Mouse (Mus musculus): ENCODE data around the gene Slc27a3. TPM values are rescaled to one million over a fixed set of nuclear protein-coding genes. Genes with fewer than 3 reads are reported as not detected.

The Slc27a3 gene
- 6.4 and 6.7 TPM in 2 replicates for polyA plus RNA-seq (2014; fragmentation: Nextera tagmentation; extraction: Ambion mirVana)

DNA sequence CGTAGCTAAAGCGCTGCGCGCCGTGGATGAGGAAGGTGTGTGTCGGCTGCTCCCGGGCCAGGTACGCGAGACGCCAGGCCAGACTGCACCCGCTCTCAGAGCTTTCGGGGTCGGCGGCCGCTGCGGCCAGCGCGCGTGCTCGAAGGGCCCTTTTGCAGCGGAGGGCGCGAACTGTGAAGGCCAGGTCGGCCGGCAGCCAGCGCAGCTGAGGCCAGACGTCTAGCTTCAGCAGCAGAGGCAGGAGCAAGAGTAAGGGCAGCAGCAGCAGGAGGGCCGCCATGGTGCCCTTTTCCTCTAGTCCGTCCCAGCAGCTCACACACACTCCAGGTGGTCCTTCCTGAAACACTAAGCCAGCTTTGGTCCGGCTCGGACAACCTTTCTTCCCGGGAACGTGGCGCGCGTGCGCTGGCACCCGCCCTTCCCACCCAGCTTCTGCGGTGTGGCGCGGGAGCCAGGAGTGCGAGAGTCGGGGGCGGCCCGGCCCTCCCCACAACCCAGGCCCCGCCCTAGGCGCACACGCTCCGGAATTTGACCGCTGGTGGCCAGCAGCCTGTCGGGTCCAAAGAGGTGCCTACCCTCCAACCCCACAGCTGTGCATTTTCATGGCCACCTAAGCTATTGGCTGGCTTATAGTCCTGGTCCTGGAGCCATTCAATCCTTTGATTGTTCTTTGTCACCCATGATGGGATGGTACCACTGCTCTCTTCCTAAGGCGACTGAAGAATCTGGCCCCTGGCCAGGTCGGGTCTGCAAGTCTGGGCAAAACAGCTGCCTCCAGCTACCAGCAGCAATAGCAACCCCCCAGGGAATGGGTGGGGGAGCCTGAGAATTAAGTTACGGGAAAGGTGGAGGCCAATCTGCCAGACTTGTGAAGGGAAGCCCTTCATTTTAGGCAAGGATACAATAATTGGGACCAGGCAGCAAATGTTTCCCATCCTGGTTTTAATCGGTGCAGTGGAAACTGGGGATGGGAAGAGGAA, at the start of gene Slc27a3:
Gene Slc27a3 (minus strand): TSS at position 428 of the 980 bp plus-strand sequence.
- Histone ChIP-seq H3K36me3 (ENCODE audit: control insufficient read depth, insufficient read depth, low read length) (peaks cover 30% of the 10 kb centered on the region), H3K4me2 (peak within 1 kb of the TSS; percentile 78), H3K27ac (ENCODE audit: low read depth, low read length) (no peak within 1 kb of the TSS), H3K4me3 (ENCODE audit: low read depth, low read length) (peak within 1 kb of the TSS; percentile 58), H3K27me3 (replicated peaks; ENCODE audit: control insufficient read depth, insufficient read depth, low read length) (peaks cover 24% of the 10 kb centered on the region), H3K4me1 (replicated peaks; ENCODE audit: control insufficient read depth, insufficient read depth, low read length) (peaks cover 13% of the 10 kb centered on the region), H3K9ac (ENCODE audit: low read depth, low read length) (peak within 1 kb of the TSS; percentile 62), H3K9me3 (ENCODE audit: control insufficient read depth, low read length) (no peaks in the 10 kb centered on the region)
- ATAC-seq (replicated peaks; ENCODE audit: low FRiP score) (peak; percentile 60), DNase-seq (ENCODE audit: low spot score) (peak; percentile 73)
- WGBS, result 4% methylated on average over 55 of the region's 55 CpGs

GRCm38 (mm10) chr3:90437131-90437530, 47.4 kb upstream of the Slc27a3 start:
- no peak overlapping the region for H3K27ac ChIP-seq (ENCODE audit: low read depth, low read length)
- no peak overlapping the region for H3K4me3 ChIP-seq (ENCODE audit: low read depth, low read length)
- H3K36me3 ChIP-seq (ENCODE audit: control insufficient read depth, insufficient read depth, low read length), result no peaks in the 10 kb centered on the region
- no peak overlapping the region for H3K9ac ChIP-seq (ENCODE audit: low read depth, low read length)
- WGBS, result 69% methylated on average over 4 of the region's 4 CpGs
- no peaks in the 10 kb centered on the region for H3K9me3 ChIP-seq (ENCODE audit: control insufficient read depth, low read length)
- DNase-seq (ENCODE audit: low spot score), result no peak
- ATAC-seq (replicated peaks; ENCODE audit: low FRiP score), result no peak
- H3K4me2 ChIP-seq, result no peak overlapping the region
- peaks cover 7% of the 10 kb centered on the region for H3K4me1 ChIP-seq (replicated peaks; ENCODE audit: control insufficient read depth, insufficient read depth, low read length)
- no peaks in the 10 kb centered on the region for H3K27me3 ChIP-seq (replicated peaks; ENCODE audit: control insufficient read depth, insufficient read depth, low read length)

DNA sequence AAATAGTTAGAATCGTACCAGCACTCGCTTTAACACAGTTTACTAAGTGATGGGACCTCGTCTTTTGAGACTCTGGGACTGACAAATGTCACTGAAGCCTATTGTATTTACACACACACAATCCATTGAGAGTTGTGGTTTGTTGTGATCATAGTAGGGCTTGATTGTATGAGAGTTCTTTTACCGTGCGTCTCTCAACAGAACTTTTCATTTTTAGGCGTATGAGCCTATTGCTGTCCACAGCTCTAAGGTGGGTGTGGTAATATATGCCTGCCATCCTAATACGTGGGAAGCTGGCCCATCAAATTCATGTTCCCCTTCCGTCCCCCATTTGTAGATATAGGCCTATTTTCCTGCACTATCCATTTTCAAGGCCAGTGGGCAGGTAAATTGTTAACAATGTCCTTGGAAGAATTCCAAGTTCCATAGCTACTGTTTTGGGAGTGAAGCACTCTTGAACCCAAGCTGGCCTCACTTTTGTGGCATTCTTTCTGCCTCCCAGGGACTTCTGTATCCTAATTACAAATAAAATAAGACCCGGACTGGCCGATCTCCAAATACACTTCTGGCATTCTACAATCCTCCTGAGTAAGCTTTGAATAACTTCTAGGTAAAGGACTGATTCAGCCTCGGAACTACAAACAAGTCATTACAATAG, 44.5 kb upstream of the Slc27a3 start:
- WGBS, result 53% methylated on average over 11 of the region's 11 CpGs
- DNase-seq (ENCODE audit: low spot score) (no peak), ATAC-seq (replicated peaks; ENCODE audit: low FRiP score) (no peak)
- Histone ChIP-seq H3K27ac (ENCODE audit: low read depth, low read length) (peak overlapping the region; percentile 71), H3K4me1 (replicated peaks; ENCODE audit: control insufficient read depth, insufficient read depth, low read length) (peaks cover 32% of the 10 kb centered on the region), H3K9me3 (ENCODE audit: control insufficient read depth, low read length) (no peaks in the 10 kb centered on the region), H3K27me3 (replicated peaks; ENCODE audit: control insufficient read depth, insufficient read depth, low read length) (no peaks in the 10 kb centered on the region), H3K9ac (ENCODE audit: low read depth, low read length) (peak overlapping the region; percentile 54), H3K4me3 (ENCODE audit: low read depth, low read length) (peak overlapping the region; percentile 63), H3K4me2 (peak overlapping the region; percentile 76), H3K36me3 (ENCODE audit: control insufficient read depth, insufficient read depth, low read length) (no peaks in the 10 kb centered on the region)

DNA sequence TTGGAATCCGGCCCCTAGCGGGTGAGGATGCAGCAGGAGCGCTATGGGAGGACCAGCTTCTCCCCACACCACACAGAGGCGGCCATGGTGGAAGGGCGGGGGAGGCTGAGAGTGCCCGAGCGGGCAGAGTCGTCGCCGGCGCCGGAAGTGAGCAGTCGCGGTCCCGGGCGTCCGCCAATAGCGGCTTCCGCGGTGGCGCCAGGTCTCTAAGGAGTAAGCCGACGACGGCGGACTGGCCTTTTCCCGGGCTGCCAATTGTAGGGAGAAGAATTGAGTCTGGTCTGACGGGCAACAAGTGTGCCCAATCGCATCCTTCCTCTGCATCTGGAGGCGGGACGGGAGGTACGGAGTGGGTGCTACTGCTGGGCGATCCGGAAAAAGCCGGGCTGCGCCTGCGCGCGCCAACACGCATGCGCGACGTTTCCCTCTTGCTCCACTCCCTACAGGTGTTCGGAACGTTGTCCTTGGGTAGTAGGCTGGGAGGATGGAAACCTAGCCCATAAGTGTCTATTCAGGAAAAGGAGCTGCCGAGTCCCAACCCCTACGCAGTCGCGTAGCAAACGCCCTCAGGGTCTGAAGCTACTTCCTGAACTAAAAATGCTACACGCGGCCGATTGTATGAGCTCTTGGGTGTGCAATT, 43.8 kb upstream of the Slc27a3 start, which contains the start of gene Ints3:
Gene Ints3 (minus strand): TSS at position 242 of the 640 bp plus-strand sequence.
- Histone ChIP-seq H3K4me1 (replicated peaks; ENCODE audit: control insufficient read depth, insufficient read depth, low read length) (peaks cover 38% of the 10 kb centered on the region), H3K9ac (ENCODE audit: low read depth, low read length) (peak within 1 kb of the TSS; percentile 78), H3K36me3 (ENCODE audit: control insufficient read depth, insufficient read depth, low read length) (no peaks in the 10 kb centered on the region), H3K4me3 (ENCODE audit: low read depth, low read length) (peak within 1 kb of the TSS; percentile 63), H3K27ac (ENCODE audit: low read depth, low read length) (peak within 1 kb of the TSS; percentile 80), H3K27me3 (replicated peaks; ENCODE audit: control insufficient read depth, insufficient read depth, low read length) (no peaks in the 10 kb centered on the region), H3K4me2 (peak within 1 kb of the TSS; percentile 96), H3K9me3 (ENCODE audit: control insufficient read depth, low read length) (no peaks in the 10 kb centered on the region)
- peak; percentile 96 for DNase-seq (ENCODE audit: low spot score)
- peak; percentile 99 for ATAC-seq (replicated peaks; ENCODE audit: low FRiP score)
- WGBS, result under 1% methylated on average over 52 of the region's 52 CpGs

DNA sequence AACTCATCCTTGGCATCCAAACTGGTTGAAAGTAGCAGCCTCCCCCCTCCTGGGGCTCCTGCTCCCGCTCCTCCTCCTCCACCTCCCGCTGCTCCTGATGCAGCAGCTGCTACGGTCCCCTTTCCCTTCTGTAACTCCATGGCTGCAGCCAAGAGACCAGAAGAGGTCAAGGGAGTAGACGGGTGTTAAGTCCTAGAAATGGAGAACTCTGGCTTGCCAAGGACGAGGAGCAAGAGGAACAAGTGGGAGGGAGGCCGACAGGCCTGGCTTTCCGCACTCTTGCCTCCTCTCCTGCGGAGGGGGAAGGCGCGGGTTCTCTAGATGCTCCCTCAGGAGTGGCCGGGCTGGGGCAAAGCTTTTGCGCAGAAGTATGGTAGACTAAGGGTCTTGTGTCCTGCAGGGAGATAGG, 43.1 kb upstream of the Slc27a3 start:
- DNase-seq (ENCODE audit: low spot score) (no peak), ATAC-seq (replicated peaks; ENCODE audit: low FRiP score) (peak; percentile 27)
- Histone ChIP-seq H3K36me3 (ENCODE audit: control insufficient read depth, insufficient read depth, low read length) (no peaks in the 10 kb centered on the region), H3K4me1 (replicated peaks; ENCODE audit: control insufficient read depth, insufficient read depth, low read length) (peaks cover 45% of the 10 kb centered on the region), H3K27me3 (replicated peaks; ENCODE audit: control insufficient read depth, insufficient read depth, low read length) (no peaks in the 10 kb centered on the region), H3K27ac (ENCODE audit: low read depth, low read length) (peak overlapping the region; percentile 80), H3K9ac (ENCODE audit: low read depth, low read length) (peak overlapping the region; percentile 78), H3K4me2 (peak overlapping the region; percentile 96), H3K9me3 (ENCODE audit: control insufficient read depth, low read length) (no peaks in the 10 kb centered on the region), H3K4me3 (ENCODE audit: low read depth, low read length) (peak overlapping the region; percentile 63)
- WGBS, result 0% methylated on average over 12 of the region's 12 CpGs

DNA sequence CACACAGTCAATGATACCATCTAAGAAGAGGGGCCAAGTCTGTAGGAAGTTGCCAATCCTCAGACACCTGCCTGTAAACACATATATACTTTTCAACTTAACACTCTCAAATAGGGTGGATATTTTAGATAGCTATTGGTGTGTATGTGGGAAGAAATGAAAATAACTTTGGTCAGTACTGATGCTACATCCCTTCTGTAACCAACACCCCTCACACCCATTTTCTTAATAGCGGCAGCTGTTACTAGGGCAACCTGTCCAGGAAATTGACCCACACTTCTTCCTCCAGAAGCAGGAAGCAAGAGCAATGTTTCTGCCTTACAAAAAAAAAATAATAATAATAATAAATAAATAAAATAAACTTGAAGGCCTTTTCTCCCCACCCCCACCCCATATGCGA, 42.6 kb upstream of the Slc27a3 start:
- Histone ChIP-seq H3K27ac (ENCODE audit: low read depth, low read length) (peak overlapping the region; percentile 80; the same call in 1 of the 2 replicates), H3K9me3 (ENCODE audit: control insufficient read depth, low read length) (no peaks in the 10 kb centered on the region), H3K36me3 (ENCODE audit: control insufficient read depth, insufficient read depth, low read length) (no peaks in the 10 kb centered on the region), H3K4me1 (replicated peaks; ENCODE audit: control insufficient read depth, insufficient read depth, low read length) (peaks cover 48% of the 10 kb centered on the region), H3K4me3 (ENCODE audit: low read depth, low read length) (peak overlapping the region; percentile 63), H3K9ac (ENCODE audit: low read depth, low read length) (peak overlapping the region; percentile 78), H3K4me2 (peak overlapping the region; percentile 96), H3K27me3 (replicated peaks; ENCODE audit: control insufficient read depth, insufficient read depth, low read length) (no peaks in the 10 kb centered on the region)
- WGBS, result 16% methylated on average over 2 of the region's 2 CpGs
- ATAC-seq (replicated peaks; ENCODE audit: low FRiP score), result no peak
- DNase-seq (ENCODE audit: low spot score), result no peak

DNA sequence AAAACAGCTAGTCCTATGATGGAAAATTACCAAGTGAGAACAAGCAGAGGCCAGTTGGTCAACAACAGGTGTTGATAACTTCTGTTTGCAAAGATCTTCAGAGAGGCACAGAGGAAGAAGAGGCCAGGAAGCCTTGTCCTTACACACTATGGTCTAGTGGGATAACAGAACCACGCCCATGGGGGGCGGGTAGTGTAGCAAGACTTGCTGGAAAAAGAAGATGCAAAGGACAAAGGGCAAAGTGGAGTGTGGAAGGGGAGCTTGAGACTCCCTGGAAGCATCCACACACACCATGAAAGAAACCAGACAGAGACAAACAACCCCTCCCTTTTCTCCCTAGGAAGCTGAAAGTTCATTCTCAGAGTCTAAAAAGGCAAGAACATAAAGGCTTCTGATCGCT, 39.8 kb upstream of the Slc27a3 start:
- Histone ChIP-seq H3K4me1 (replicated peaks; ENCODE audit: control insufficient read depth, insufficient read depth, low read length) (peaks cover 63% of the 10 kb centered on the region), H3K27ac (ENCODE audit: low read depth, low read length) (no peak overlapping the region), H3K4me2 (peak overlapping the region; percentile 3; the same call in 1 of the 2 replicates), H3K4me3 (ENCODE audit: low read depth, low read length) (no peak overlapping the region), H3K9ac (ENCODE audit: low read depth, low read length) (no peak overlapping the region), H3K36me3 (ENCODE audit: control insufficient read depth, insufficient read depth, low read length) (no peaks in the 10 kb centered on the region), H3K9me3 (ENCODE audit: control insufficient read depth, low read length) (no peaks in the 10 kb centered on the region), H3K27me3 (replicated peaks; ENCODE audit: control insufficient read depth, insufficient read depth, low read length) (no peaks in the 10 kb centered on the region)
- DNase-seq (ENCODE audit: low spot score) (no peak), ATAC-seq (replicated peaks; ENCODE audit: low FRiP score) (no peak)
- 73% methylated on average over 3 of the region's 3 CpGs for WGBS

DNA sequence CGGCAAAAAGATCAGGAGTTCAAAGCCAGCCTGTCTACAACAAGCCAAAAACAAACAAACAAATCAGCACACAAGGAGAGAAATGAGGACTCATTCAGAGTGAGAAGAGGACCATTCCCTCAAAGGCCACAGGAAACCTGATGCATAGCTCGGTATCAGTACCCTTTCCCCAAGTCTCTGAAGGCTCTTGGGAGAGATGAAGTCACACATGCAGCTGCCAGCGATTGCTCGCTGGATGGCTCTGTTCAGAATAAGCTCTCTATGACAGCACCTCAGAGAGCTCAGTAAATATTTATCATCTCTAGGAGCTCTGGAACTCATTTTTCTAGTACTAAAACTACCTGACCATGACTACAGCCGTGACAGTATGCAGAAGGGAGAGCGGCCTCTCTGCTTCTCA, 38.4 kb upstream of the Slc27a3 start:
- ATAC-seq (replicated peaks; ENCODE audit: low FRiP score) (no peak), DNase-seq (ENCODE audit: low spot score) (no peak)
- H3K27me3 ChIP-seq (replicated peaks; ENCODE audit: control insufficient read depth, insufficient read depth, low read length), result no peaks in the 10 kb centered on the region
- WGBS, result 81% methylated on average over 6 of the region's 6 CpGs
- H3K36me3 ChIP-seq (ENCODE audit: control insufficient read depth, insufficient read depth, low read length), result 0 out of 2 replicates have a peak, but pooled peaks cover 3% of the 10 kb centered on the region
- no peak overlapping the region; the same call in 1 of the 2 replicates for H3K4me2 ChIP-seq
- H3K9me3 ChIP-seq (ENCODE audit: control insufficient read depth, low read length), result no peaks in the 10 kb centered on the region
- peaks cover 62% of the 10 kb centered on the region for H3K4me1 ChIP-seq (replicated peaks; ENCODE audit: control insufficient read depth, insufficient read depth, low read length)
- no peak overlapping the region for H3K27ac ChIP-seq (ENCODE audit: low read depth, low read length)
- no peak overlapping the region for H3K9ac ChIP-seq (ENCODE audit: low read depth, low read length)
- H3K4me3 ChIP-seq (ENCODE audit: low read depth, low read length), result no peak overlapping the region
